Mouse (Mus musculus): ENCODE measurements around the gene Asb10. TPM values are rescaled to one million over a fixed set of nuclear protein-coding genes. Genes with fewer than 3 reads are reported as not detected.
A peak's percentile ranks its signal among the peaks of the same experiment; 100 is the strongest.

The Asb10 gene
- polyA plus RNA-seq, 1 experiment from 2014 or later: 0.40 TPM

- no peak overlapping the region for H3K9ac ChIP-seq (replicated peaks)
- H3K4me2 ChIP-seq: peak overlapping the region; percentile 50
- peak overlapping the region; percentile 83 for H3K27ac ChIP-seq (replicated peaks)
- 12% methylated on average over 22 of the region's 22 CpGs for whole genome bisulfite sequencing
- H3K9me3 ChIP-seq (replicated peaks): no peaks in the 10 kb centered on the region
- peaks cover 79% of the 10 kb centered on the region for H3K4me1 ChIP-seq
- H3K36me3 ChIP-seq: peaks cover 61% of the 10 kb centered on the region
- ATAC-seq (ENCODE audit: low FRiP score): peak; percentile 28
- no peaks in the 10 kb centered on the region for H3K27me3 ChIP-seq (replicated peaks)
- no peak overlapping the region for H3K4me3 ChIP-seq (replicated peaks)
Measured at GRCm38 (mm10) chr5:24484963-24485362, 55.8 kb downstream of the Asb10 start.

- no peak overlapping the region for H3K9ac ChIP-seq (replicated peaks)
Measured at GRCm38 (mm10) chr5:24483326-24483725, 57.5 kb downstream of the Asb10 start.

More at GRCm38 (mm10) chr5:24483326-24483725, 57.5 kb downstream of the Asb10 start:
- Histone ChIP-seq H3K36me3 (peaks cover 61% of the 10 kb centered on the region), H3K4me1 (peaks cover 63% of the 10 kb centered on the region), H3K27me3 (replicated peaks) (no peaks in the 10 kb centered on the region), H3K9me3 (replicated peaks) (no peaks in the 10 kb centered on the region), H3K27ac (replicated peaks) (peak overlapping the region; percentile 83; the same call in 1 of the 2 replicates), H3K4me3 (replicated peaks) (no peak overlapping the region), H3K4me2 (no peak overlapping the region)
- 20% methylated on average over 11 of the region's 11 CpGs for WGBS
- ATAC-seq (ENCODE audit: low FRiP score): 0 out of 2 replicates have a peak, but pooled peaks have one; percentile 12

Other genes with a start within 250 kb of the Asb10 start
- gene Kcnh2, start 189.4 kb downstream of the Asb10 start, polyA plus RNA-seq (2015; fragmentation: Nextera tagmentation; extraction: Ambion mirVana): 12.7 and 18.2 TPM in 2 replicates
- 9.3 and 10.6 TPM in 2 replicates for gene Nos3, start 176.2 kb downstream of the Asb10 start, polyA plus RNA-seq (2015; fragmentation: Nextera tagmentation; extraction: Ambion mirVana)
- 4.0 and 4.8 TPM in 2 replicates for gene Atg9b, start 148.8 kb downstream of the Asb10 start, polyA plus RNA-seq (2015; fragmentation: Nextera tagmentation; extraction: Ambion mirVana)
- 49.4 and 52.2 TPM in 2 replicates for gene Abcb8, start 147.3 kb downstream of the Asb10 start, polyA plus RNA-seq (2015; fragmentation: Nextera tagmentation; extraction: Ambion mirVana)
- 1.6 and 2.4 TPM in 2 replicates for gene Asic3, start 127.6 kb downstream of the Asb10 start, polyA plus RNA-seq (2015; fragmentation: Nextera tagmentation; extraction: Ambion mirVana)
- 113 and 133 TPM in 2 replicates for gene Cdk5, start 117.4 kb downstream of the Asb10 start, polyA plus RNA-seq (2015; fragmentation: Nextera tagmentation; extraction: Ambion mirVana)
- 15.3 and 19.1 TPM in 2 replicates for gene Slc4a2, start 117.1 kb downstream of the Asb10 start, polyA plus RNA-seq (2015; fragmentation: Nextera tagmentation; extraction: Ambion mirVana)
- 111 TPM in 2 replicates for gene Fastk, start 95.7 kb downstream of the Asb10 start, polyA plus RNA-seq (2015; fragmentation: Nextera tagmentation; extraction: Ambion mirVana)
- gene Tmub1, start 93.1 kb downstream of the Asb10 start, polyA plus RNA-seq (2015; fragmentation: Nextera tagmentation; extraction: Ambion mirVana): 54.8 and 62.8 TPM in 2 replicates
- gene Agap3, start 88.8 kb downstream of the Asb10 start, polyA plus RNA-seq (2015; fragmentation: Nextera tagmentation; extraction: Ambion mirVana): 60.2 and 101 TPM in 2 replicates
- gene Gbx1, start 13.8 kb downstream of the Asb10 start, polyA plus RNA-seq (2015; fragmentation: Nextera tagmentation; extraction: Ambion mirVana): 5.9 and 13.7 TPM in 2 replicates
- 0.24 and 0.26 TPM in 2 replicates for gene 4931409K22Rik, start 15.8 kb upstream of the Asb10 start, polyA plus RNA-seq (2015; fragmentation: Nextera tagmentation; extraction: Ambion mirVana)
- gene Abcf2, start 36.5 kb upstream of the Asb10 start, polyA plus RNA-seq (2015; fragmentation: Nextera tagmentation; extraction: Ambion mirVana): 82.8 and 93.1 TPM in 2 replicates
- 19.3 and 21.2 TPM in 2 replicates for gene Chpf2, start 45.8 kb upstream of the Asb10 start, polyA plus RNA-seq (2015; fragmentation: Nextera tagmentation; extraction: Ambion mirVana)
- gene Smarcd3, start 83.4 kb upstream of the Asb10 start, polyA plus RNA-seq (2015; fragmentation: Nextera tagmentation; extraction: Ambion mirVana): 111 and 135 TPM in 2 replicates
- 45.6 and 47.5 TPM in 2 replicates for gene Nub1, start 144.6 kb upstream of the Asb10 start, polyA plus RNA-seq (2015; fragmentation: Nextera tagmentation; extraction: Ambion mirVana)
- gene Wdr86, start 189.7 kb upstream of the Asb10 start, polyA plus RNA-seq (2015; fragmentation: Nextera tagmentation; extraction: Ambion mirVana): 4.1 and 5.2 TPM in 2 replicates
- gene Crygn, start 217.0 kb upstream of the Asb10 start, polyA plus RNA-seq (2015; fragmentation: Nextera tagmentation; extraction: Ambion mirVana): 1.5 and 2.0 TPM in 2 replicates